Mouse (Mus musculus): Measurements from ENCODE around the gene Sypl2.

DNA sequence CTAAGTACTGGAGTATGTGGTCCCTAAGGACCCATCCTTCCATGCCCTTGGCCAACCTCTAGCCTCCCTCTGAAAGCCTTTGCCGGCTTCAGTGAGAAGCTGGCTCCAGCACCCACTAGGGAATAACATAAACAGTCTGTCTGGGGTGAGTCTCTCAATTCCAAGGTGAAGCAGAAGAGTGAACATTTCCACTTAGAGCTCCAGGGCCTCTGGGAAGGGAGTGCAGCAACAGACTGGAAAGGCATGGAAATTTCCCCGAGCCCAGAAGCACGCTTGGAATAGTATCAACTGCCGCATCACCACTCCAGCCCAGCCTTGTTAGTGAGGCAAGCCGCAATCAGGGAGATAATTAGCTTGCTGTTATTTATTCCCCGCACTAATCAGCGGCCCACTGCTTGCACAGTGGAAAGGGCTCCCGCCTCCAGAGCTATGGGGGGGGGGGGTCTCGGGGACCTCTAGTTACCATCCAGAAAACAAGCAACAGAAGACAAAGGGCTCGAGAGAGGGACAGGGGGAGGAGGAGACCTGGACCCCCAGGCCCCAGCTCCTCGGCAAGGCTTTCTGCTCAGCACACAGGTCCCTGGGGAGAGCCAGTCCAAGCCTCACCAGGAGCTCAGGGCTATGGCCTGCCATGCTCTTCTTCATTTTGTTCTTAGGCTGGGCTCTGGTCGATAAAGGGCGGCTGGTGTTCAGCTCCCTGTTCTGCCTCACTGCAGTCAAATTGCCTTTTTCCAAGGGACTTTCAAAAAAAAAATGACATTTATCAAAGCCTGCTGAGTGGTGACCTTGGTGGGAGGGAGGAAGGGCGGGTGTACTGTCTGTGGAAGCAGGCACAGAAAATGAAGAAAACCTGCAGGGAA is 51.5 kb downstream of the Sypl2 start:
- no peak for TF ChIP-seq CTCF (IDR thresholded peaks at IDR 0.05; ENCODE audit: control insufficient read depth, insufficient read depth, low read length)
- TF ChIP-seq POLR2A (IDR thresholded peaks at IDR 0.05; ENCODE audit: borderline replicate concordance, control insufficient read depth, low read depth, low read length), result no peak

Measured in bone marrow, adult 2 months (tissue).